Mouse (Mus musculus): ENCODE results near the gene Olfr1446. TPM values are rescaled to one million over a fixed set of nuclear protein-coding genes. Genes with fewer than 3 reads are reported as not detected.

The Olfr1446 gene
- total RNA-seq (2015; ENCODE audit: low replicate concordance): not detected in 2 replicates
- 0.42 TPM in 1 of 2 replicates, not detected in the other for total RNA-seq (2017; ENCODE audit: low replicate concordance)

DNA sequence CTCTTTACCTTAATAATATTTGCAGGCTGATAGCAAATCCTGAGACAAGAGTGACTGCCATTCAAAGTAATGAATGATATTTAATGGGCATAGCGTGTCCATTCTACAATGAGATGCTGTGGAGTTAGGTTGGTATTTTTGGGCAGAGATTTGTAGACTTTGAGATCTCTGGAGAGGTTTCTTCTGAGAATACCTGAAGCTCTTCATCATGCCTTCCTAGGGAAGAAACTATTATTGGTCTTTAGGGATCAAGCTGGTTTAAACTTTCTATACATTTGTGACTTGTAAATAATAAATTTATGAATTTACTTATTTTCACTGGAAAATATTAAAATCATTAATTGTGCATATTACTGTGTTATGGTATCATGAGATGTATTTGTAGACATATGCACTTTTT lies at the start of gene Olfr1446:
TSS of gene Olfr1446 (minus strand) at position 101 of the 400 bp plus-strand sequence.
- no peak for ATAC-seq (replicated peaks; ENCODE audit: low FRiP score, poor library complexity, severe bottlenecking)

DNA sequence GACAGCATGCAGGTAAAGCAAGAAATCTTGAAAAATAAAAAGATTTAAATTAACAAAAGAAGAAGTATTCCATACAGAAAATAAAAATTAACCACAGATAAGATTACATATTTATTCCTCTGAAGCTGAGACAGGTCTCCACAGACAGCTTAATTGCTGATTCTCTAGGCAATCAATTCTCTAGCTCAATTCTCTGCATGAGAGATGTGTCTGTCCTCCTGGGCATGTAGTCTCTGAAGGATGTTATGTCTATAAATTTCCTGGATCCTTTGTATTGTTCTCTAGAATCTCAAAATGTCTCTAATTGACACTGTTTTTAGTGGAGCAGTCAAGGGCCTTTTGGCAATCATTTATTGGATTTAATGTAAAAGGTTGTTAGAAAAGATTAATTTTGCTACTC lies 37.2 kb upstream of the Olfr1446 start, which contains the start of gene Olfr1449:
TSS of gene Olfr1449 (plus strand) at position 301 of the 400 bp plus-strand sequence.
- ATAC-seq (replicated peaks; ENCODE audit: low FRiP score, poor library complexity, severe bottlenecking): no peak

DNA sequence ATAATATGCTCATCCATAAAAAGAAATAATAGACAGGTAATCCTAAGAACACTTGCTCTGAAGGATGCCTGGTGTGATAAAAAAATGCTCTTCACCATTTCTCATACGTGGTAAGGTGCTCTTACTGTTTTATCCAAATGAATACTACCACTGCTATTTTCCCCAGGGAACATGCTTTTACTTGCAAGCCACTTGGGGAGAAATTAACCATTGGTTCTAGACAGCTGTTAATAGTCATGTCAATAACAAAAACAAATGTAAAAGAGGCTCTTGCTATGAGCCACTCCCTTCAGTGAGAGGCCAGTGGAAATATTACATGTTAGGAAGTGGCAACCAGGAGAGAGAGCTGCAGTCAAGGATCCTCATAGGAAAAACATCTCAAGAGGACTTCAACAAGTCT lies 31.0 kb upstream of the Olfr1446 start, which contains the start of gene Olfr1448:
TSS of gene Olfr1448 (minus strand) at position 101 of the 400 bp plus-strand sequence.
- no peak for ATAC-seq (replicated peaks; ENCODE audit: low FRiP score, poor library complexity, severe bottlenecking)

DNA sequence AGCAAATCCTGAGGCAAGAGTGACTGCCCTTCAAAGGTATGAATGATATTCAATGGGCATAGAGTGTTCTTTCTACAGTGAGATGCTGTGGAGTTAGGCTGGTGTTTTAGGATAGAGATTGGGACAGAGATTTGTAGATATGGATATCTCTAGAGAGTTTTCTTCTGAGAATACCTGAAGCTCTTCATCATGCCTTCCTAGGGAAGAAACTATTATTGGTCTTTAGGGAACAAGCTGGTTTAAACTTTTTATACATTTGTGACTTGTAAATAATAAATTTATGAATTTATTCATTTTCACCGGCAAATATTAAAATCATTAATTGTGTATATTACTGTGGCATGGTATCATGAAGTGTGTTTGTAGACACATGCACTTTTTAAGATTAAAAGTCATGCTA lies 10.3 kb upstream of the Olfr1446 start, which contains the start of gene Olfr1447:
TSS of gene Olfr1447 (minus strand) at position 101 of the 400 bp plus-strand sequence.
- no peak for ATAC-seq (replicated peaks; ENCODE audit: low FRiP score, poor library complexity, severe bottlenecking)

DNA sequence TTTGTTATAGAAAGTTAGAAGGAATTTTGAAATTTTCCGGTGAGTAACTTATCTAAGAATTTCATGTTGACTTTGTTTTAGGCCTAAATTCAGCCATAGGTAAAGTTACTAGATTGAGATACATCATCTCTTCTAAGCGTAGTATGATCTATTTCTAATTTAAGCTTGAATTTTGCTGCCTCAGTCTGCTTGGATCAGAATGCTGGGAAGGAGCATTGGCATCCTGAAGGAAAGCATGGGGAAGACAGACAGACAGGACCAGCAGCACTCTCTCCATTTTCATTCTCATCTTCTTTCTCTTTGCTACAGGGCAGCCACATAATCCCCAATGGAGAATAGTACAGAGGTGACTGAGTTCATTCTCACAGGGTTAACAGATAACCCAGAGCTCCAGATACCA lies 9.8 kb downstream of the Olfr1446 start, which contains the start of gene Olfr1445:
TSS of gene Olfr1445 (plus strand) at position 301 of the 400 bp plus-strand sequence.
- no peak for ATAC-seq (replicated peaks; ENCODE audit: low FRiP score, poor library complexity, severe bottlenecking)

DNA sequence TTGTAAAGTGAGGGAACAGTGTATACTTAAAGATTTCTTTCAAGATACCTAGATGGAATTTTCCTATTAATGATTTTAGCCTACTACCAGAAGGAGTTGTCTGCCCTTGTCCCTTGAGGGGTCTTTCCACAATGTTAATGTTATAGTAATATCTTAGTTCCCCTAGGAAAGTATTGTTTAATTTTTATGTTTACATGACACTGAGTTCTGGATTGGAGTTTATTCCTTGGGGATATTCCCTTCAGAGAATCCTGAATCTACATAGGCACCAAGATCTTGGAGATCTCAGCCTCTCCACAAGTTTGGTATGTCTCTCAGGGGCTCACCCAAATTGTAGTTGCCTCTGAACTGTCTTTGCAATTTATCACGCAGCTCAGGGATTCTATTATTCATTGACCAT lies 36.3 kb downstream of the Olfr1446 start, which contains the start of gene Olfr1444:
TSS of gene Olfr1444 (plus strand) at position 301 of the 400 bp plus-strand sequence.
- ATAC-seq (replicated peaks; ENCODE audit: low FRiP score, poor library complexity, severe bottlenecking): no peak

DNA sequence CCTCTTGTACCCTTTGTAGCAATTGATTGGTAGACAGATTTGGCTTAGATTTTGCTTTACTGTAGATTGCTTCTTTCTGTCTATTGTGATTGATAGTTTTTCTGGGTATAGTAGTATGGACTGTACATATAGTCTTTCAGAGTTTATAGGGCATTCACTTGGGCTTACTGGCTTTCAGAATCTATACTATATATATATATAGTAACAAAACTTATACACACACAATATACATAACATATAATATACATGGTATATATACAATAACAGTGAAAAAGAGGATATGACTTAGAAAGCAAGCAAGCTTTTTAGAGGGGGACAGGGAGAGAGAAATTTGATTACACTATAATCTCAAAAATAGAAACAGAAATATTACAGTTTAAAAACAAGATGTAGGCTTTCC lies 46.9 kb downstream of the Olfr1446 start, which contains the start of gene Gm5244:
TSS of gene Gm5244 (plus strand) at position 301 of the 400 bp plus-strand sequence.
- ATAC-seq (replicated peaks; ENCODE audit: low FRiP score, poor library complexity, severe bottlenecking): no peak

DNA sequence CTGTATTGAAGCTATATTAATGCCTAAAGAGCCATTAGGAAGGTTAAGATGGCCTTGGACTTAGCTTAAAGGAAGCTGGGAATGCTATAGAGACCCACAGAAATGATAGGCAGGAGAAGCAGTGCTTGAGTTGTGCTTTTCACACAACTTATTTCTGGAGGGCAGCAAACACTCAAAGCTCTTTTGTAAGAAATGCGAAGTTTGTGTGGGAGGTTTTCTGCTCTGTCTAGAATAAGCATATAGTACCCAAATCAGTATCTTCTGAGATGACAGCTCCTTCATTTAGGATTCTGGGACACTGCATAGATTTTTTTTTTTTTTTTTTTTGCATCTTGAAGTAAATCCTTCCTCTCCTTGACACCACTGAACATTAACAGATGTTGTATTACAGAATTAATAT lies 54.8 kb downstream of the Olfr1446 start:
- ATAC-seq (replicated peaks; ENCODE audit: low FRiP score, poor library complexity, severe bottlenecking): no peak

Other genes starting within 250 kb of the Olfr1446 start
- not detected in 2 replicates for gene Olfr1442, start 223.1 kb downstream of the Olfr1446 start, total RNA-seq (2015; ENCODE audit: low replicate concordance)
- not detected in 2 replicates for gene Olfr1442, start 223.1 kb downstream of the Olfr1446 start, total RNA-seq (2017; ENCODE audit: low replicate concordance)
- not detected in 2 replicates for gene Olfr1443, start 215.4 kb downstream of the Olfr1446 start, total RNA-seq (2015; ENCODE audit: low replicate concordance)
- not detected in 2 replicates for gene Olfr1443, start 215.4 kb downstream of the Olfr1446 start, total RNA-seq (2017; ENCODE audit: low replicate concordance)
- gene Keg1, start 197.7 kb downstream of the Olfr1446 start, total RNA-seq (2015; ENCODE audit: low replicate concordance): not detected in 2 replicates
- gene Keg1, start 197.7 kb downstream of the Olfr1446 start, total RNA-seq (2017; ENCODE audit: low replicate concordance): not detected in 2 replicates
- 7.5 TPM in 1 of 2 replicates, not detected in the other for gene Cntf, start 127.9 kb downstream of the Olfr1446 start, total RNA-seq (2015; ENCODE audit: low replicate concordance)
- gene Cntf, start 127.9 kb downstream of the Olfr1446 start, total RNA-seq (2017; ENCODE audit: low replicate concordance): not detected in 2 replicates
- 21.7 and 24.5 TPM in 2 replicates for gene Zfp91, start 97.4 kb downstream of the Olfr1446 start, total RNA-seq (2015; ENCODE audit: low replicate concordance)
- 34.2 and 51.3 TPM in 2 replicates for gene Zfp91, start 97.4 kb downstream of the Olfr1446 start, total RNA-seq (2017; ENCODE audit: low replicate concordance)
- 3.8 and 5.6 TPM in 2 replicates for gene Lpxn, start 97.3 kb downstream of the Olfr1446 start, total RNA-seq (2015; ENCODE audit: low replicate concordance)
- 3.3 and 4.3 TPM in 2 replicates for gene Lpxn, start 97.3 kb downstream of the Olfr1446 start, total RNA-seq (2017; ENCODE audit: low replicate concordance)
- not detected in 2 replicates for gene Gm5244, start 46.8 kb downstream of the Olfr1446 start, total RNA-seq (2015; ENCODE audit: low replicate concordance)
- gene Gm5244, start 46.8 kb downstream of the Olfr1446 start, total RNA-seq (2017; ENCODE audit: low replicate concordance): not detected in 2 replicates
- gene Olfr1444, start 36.2 kb downstream of the Olfr1446 start, total RNA-seq (2015; ENCODE audit: low replicate concordance): not detected in 2 replicates
- not detected in 2 replicates for gene Olfr1444, start 36.2 kb downstream of the Olfr1446 start, total RNA-seq (2017; ENCODE audit: low replicate concordance)
- not detected in 2 replicates for gene Olfr1445, start 9.7 kb downstream of the Olfr1446 start, total RNA-seq (2015; ENCODE audit: low replicate concordance)
- not detected in 2 replicates for gene Olfr1445, start 9.7 kb downstream of the Olfr1446 start, total RNA-seq (2017; ENCODE audit: low replicate concordance)
- gene Olfr1447, start 10.2 kb upstream of the Olfr1446 start, total RNA-seq (2015; ENCODE audit: low replicate concordance): not detected in 2 replicates
- gene Olfr1447, start 10.2 kb upstream of the Olfr1446 start, total RNA-seq (2017; ENCODE audit: low replicate concordance): not detected in 2 replicates
- not detected in 2 replicates for gene Olfr1448, start 30.9 kb upstream of the Olfr1446 start, total RNA-seq (2015; ENCODE audit: low replicate concordance)
- 0.42 TPM in 1 of 2 replicates, not detected in the other for gene Olfr1448, start 30.9 kb upstream of the Olfr1446 start, total RNA-seq (2017; ENCODE audit: low replicate concordance)
- gene Olfr1449, start 37.3 kb upstream of the Olfr1446 start, total RNA-seq (2015; ENCODE audit: low replicate concordance): not detected in 2 replicates
- not detected in 2 replicates for gene Olfr1449, start 37.3 kb upstream of the Olfr1446 start, total RNA-seq (2017; ENCODE audit: low replicate concordance)
- not detected in 2 replicates for gene Olfr1450, start 56.7 kb upstream of the Olfr1446 start, total RNA-seq (2015; ENCODE audit: low replicate concordance)
- gene Olfr1450, start 56.7 kb upstream of the Olfr1446 start, total RNA-seq (2017; ENCODE audit: low replicate concordance): not detected in 2 replicates
- gene Olfr1451, start 101.5 kb upstream of the Olfr1446 start, total RNA-seq (2015; ENCODE audit: low replicate concordance): not detected in 2 replicates
- gene Olfr1451, start 101.5 kb upstream of the Olfr1446 start, total RNA-seq (2017; ENCODE audit: low replicate concordance): not detected in 2 replicates
- not detected in 2 replicates for gene Olfr1453, start 134.8 kb upstream of the Olfr1446 start, total RNA-seq (2015; ENCODE audit: low replicate concordance)
- gene Olfr1453, start 134.8 kb upstream of the Olfr1446 start, total RNA-seq (2017; ENCODE audit: low replicate concordance): 0.98 TPM in 1 of 2 replicates, not detected in the other
- gene Olfr1454, start 167.1 kb upstream of the Olfr1446 start, total RNA-seq (2015; ENCODE audit: low replicate concordance): not detected in 2 replicates
- gene Olfr1454, start 167.1 kb upstream of the Olfr1446 start, total RNA-seq (2017; ENCODE audit: low replicate concordance): not detected in 2 replicates
- gene Olfr1457, start 204.4 kb upstream of the Olfr1446 start, total RNA-seq (2015; ENCODE audit: low replicate concordance): not detected in 2 replicates
- gene Olfr1457, start 204.4 kb upstream of the Olfr1446 start, total RNA-seq (2017; ENCODE audit: low replicate concordance): not detected in 2 replicates
- gene Olfr1458, start 213.3 kb upstream of the Olfr1446 start, total RNA-seq (2015; ENCODE audit: low replicate concordance): not detected in 2 replicates
- gene Olfr1458, start 213.3 kb upstream of the Olfr1446 start, total RNA-seq (2017; ENCODE audit: low replicate concordance): not detected in 2 replicates